ENCODE assay signal across 13 mouse cellular contexts in genomic region chr11:20142516-20142915, GRCm38 (mm10).
"Had no signal": no experiment of that assay in that cellular context is flagged by ENCODE, and none has a peak within 500 bp of the region (broad histone marks: within the 10 kb centered on the region; RNA-seq: fewer than 3 reads in every experiment).

No protein-coding gene starts in this region.

- H3K4me1 ChIP-seq: limb, embryonic 10.5 days; midbrain, embryonic 15.5 days; neural tube, embryonic 12.5 days had no signal

- H3K9me3 ChIP-seq: kidney, embryonic 15.5 days; limb, embryonic 10.5 days; liver, embryonic 15.5 days; midbrain, embryonic 15.5 days; neural tube, embryonic 12.5 days had no signal

- H3K27ac ChIP-seq: kidney, embryonic 15.5 days; limb, embryonic 10.5 days; liver, embryonic 15.5 days; macrophage; midbrain, embryonic 15.5 days; neural tube, embryonic 12.5 days had no signal

- H3K27me3 ChIP-seq: kidney, embryonic 15.5 days; liver, embryonic 15.5 days; midbrain, embryonic 15.5 days; neural tube, embryonic 12.5 days had no signal

- H3K9ac ChIP-seq: kidney, embryonic 15.5 days; liver, embryonic 15.5 days; lung, embryonic 14.5 days; midbrain, embryonic 15.5 days; neural tube, embryonic 12.5 days had no signal

- DNase-seq: kidney, adult 2 months; kidney, postnatal 25 days; lung, embryonic 14.5 days; lung, postnatal 14 days; right cerebral cortex, adult 18-20 months; right cerebral cortex, postnatal 25 days; thymus, postnatal 36 days had no signal

- H3K4me3 ChIP-seq: kidney, embryonic 15.5 days; limb, embryonic 10.5 days; liver, embryonic 15.5 days; midbrain, embryonic 15.5 days; neural tube, embryonic 12.5 days had no signal

- H3K36me3 ChIP-seq: kidney, embryonic 15.5 days; limb, embryonic 10.5 days; liver, embryonic 15.5 days; midbrain, embryonic 15.5 days; neural tube, embryonic 12.5 days had no signal
